Mouse (Mus musculus) kidney, adult 2 months (tissue): ENCODE measurements at regions not wholly inside any gene's neighbourhood (a gene's known extent, or its start where the extent isn't known, plus 50 kb on each side); places are given as distances from the start of the nearest gene placed in this dataset.
A peak's percentile ranks its signal among the peaks of the same experiment; 100 is the strongest.

Experiments
- DNase-seq: peaks from one replicate; pipeline ENCODE4 v3.0.0; 2021
- H3K27ac ChIP-seq: fragments of 200-500 bp; 2 replicates; pipeline ENCODE4 v1.5.1; 2012; ENCODE audit warnings: low read depth, low read length, control low read depth, inconsistent platforms; ENCODE audit not compliant: insufficient read depth
- H3K27me3 ChIP-seq: fragments of 200-500 bp; replicated peaks from 2 replicates; pipeline ENCODE4 v1.6.1; 2012; ENCODE audit warnings: mild to moderate bottlenecking, moderate library complexity, low read length, inconsistent platforms; ENCODE audit not compliant: control insufficient read depth, insufficient read depth
- H3K36me3 ChIP-seq: fragments of 200-500 bp; 2 replicates; pipeline ENCODE4 v1.6.1; 2012; ENCODE audit warnings: mild to moderate bottlenecking, moderate library complexity, low read length, inconsistent platforms; ENCODE audit not compliant: control insufficient read depth, insufficient read depth
- H3K4me1 ChIP-seq: fragments of 200-500 bp; 2 replicates; pipeline ENCODE4 v1.6.1; 2011; ENCODE audit warnings: low read length; ENCODE audit not compliant: control insufficient read depth, insufficient read depth
- H3K4me3 ChIP-seq: fragments of 200-500 bp; 2 replicates; pipeline ENCODE4 v1.5.1; 2011; ENCODE audit warnings: mild to moderate bottlenecking, low read depth, low read length, control low read depth; ENCODE audit not compliant: insufficient read depth
- CTCF ChIP-seq: fragments of 200-500 bp; conservative IDR thresholded peaks from 2 replicates; pipeline ENCODE4 v1.5.1; 2011; ENCODE audit warnings: low read depth, mild to moderate bottlenecking, control low read depth, low read length, moderate library complexity, mixed read lengths; ENCODE audit not compliant: insufficient read depth, insufficient read length
- POLR2A ChIP-seq: fragments of 200-500 bp; IDR thresholded peaks from one replicate; pipeline ENCODE4 v1.6.1; 2011; ENCODE audit warnings: low read depth, low read length, control low read depth
- WGBS: fragments of 180-500 bp; shearing (Covaris S2); methylation state at CpG from one replicate; pipeline ENCODE4 v1.1.7; 2018; 5-methylcytosine and 5-hydroxymethylcytosine counted together

- Histone ChIP-seq H3K36me3 (no peaks in the 10 kb centered on the region), H3K4me1 (no peaks in the 10 kb centered on the region), H3K27me3 (no peaks in the 10 kb centered on the region), H3K27ac (no peak overlapping the region), H3K4me3 (no peak overlapping the region)
- TF ChIP-seq POLR2A = no peak
- TF ChIP-seq CTCF = no peak
- 73% methylated on average over 2 of the region's 2 CpGs for WGBS
- DNase-seq = no peak
Observed at GRCm38 (mm10) chr3:78077822-78078221, 1208.5 kb downstream of the Rapgef2 start.

GRCm38 (mm10) chr3:78077275-78077674 is 1209.0 kb downstream of the Rapgef2 start:
- H3K27me3 ChIP-seq = no peaks in the 10 kb centered on the region
- TF ChIP-seq CTCF = no peak
- TF ChIP-seq POLR2A = no peak
- H3K4me1 ChIP-seq = no peaks in the 10 kb centered on the region
- 32% methylated on average over 1 of the region's 1 CpGs for WGBS
- no peaks in the 10 kb centered on the region for H3K36me3 ChIP-seq
- no peak overlapping the region for H3K4me3 ChIP-seq
- DNase-seq = no peak
- H3K27ac ChIP-seq = no peak overlapping the region

- DNase-seq = no peak
- TF ChIP-seq CTCF (no peak), POLR2A (no peak)
- H3K4me1 ChIP-seq = no peaks in the 10 kb centered on the region
- WGBS = 23% methylated on average over 1 of the region's 1 CpGs
- no peaks in the 10 kb centered on the region for H3K27me3 ChIP-seq
- H3K4me3 ChIP-seq = no peak overlapping the region
- H3K36me3 ChIP-seq = no peaks in the 10 kb centered on the region
- H3K27ac ChIP-seq = no peak overlapping the region
Observed at GRCm38 (mm10) chr3:78073040-78073439, 1213.3 kb downstream of the Rapgef2 start.

- H3K36me3 ChIP-seq = no peaks in the 10 kb centered on the region
- WGBS = 62% methylated on average over 3 of the region's 3 CpGs
- no peak for DNase-seq
- no peak overlapping the region for H3K27ac ChIP-seq
- no peaks in the 10 kb centered on the region for H3K27me3 ChIP-seq
- H3K4me3 ChIP-seq = no peak overlapping the region
- no peaks in the 10 kb centered on the region for H3K4me1 ChIP-seq
- TF ChIP-seq CTCF (no peak), POLR2A (no peak)
Observed at GRCm38 (mm10) chr3:78067113-78067639, 1219.1 kb downstream of the Rapgef2 start.

GRCm38 (mm10) chr3:78066336-78066735 is 1220.0 kb downstream of the Rapgef2 start:
- Histone ChIP-seq H3K36me3 (no peaks in the 10 kb centered on the region), H3K27ac (no peak overlapping the region), H3K27me3 (no peaks in the 10 kb centered on the region), H3K4me3 (no peak overlapping the region), H3K4me1 (no peaks in the 10 kb centered on the region)
- DNase-seq = no peak
- 73% methylated on average over 4 of the region's 4 CpGs for WGBS
- TF ChIP-seq POLR2A (no peak), CTCF (no peak)

GRCm38 (mm10) chr3:78062549-78062948 is 1223.8 kb downstream of the Rapgef2 start:
- WGBS = 49% methylated on average over 3 of the region's 3 CpGs

DNA sequence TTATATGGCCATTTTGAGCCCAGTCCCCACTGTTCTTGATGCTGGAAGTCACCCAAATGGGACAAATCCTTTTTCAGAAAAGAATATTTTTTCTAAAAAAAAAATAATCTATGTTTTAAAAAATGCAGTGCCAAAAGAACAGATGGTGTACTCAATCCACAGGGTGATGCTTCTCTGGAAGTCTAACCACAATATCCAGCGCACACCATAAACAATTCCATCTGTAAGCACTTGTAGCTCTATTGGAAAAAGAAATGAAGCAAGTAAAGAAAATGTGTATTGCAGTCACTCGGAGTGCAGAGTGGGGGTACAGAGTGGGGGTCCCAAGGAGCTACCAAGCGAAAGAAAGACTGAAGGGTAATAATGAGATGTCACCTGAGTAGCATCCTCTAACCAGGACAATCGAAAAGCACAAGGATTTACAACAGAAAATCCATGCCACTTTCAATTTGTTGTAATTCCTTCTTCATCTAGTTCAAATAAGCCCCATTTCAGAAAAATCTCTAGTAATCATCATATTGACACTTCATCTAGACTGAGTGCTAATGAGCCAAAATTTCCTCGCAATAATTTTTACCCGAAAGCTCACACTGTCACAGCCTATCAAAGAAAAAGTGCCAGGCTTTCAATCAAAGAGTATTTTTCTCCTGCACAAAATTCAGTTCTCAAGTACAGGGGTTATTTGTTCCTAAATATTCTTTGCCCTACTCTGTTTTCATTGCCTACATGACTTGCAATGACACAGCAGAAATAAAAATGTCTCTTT is 1226.3 kb downstream of the Rapgef2 start:
- Histone ChIP-seq H3K4me1 (no peaks in the 10 kb centered on the region), H3K27ac (no peak overlapping the region), H3K4me3 (no peak overlapping the region), H3K27me3 (no peaks in the 10 kb centered on the region), H3K36me3 (no peaks in the 10 kb centered on the region)
- 80% methylated on average over 6 of the region's 6 CpGs for WGBS
- TF ChIP-seq POLR2A (no peak), CTCF (no peak)
- DNase-seq = no peak

More at GRCm38 (mm10) chr3:78062549-78062948, 1223.8 kb downstream of the Rapgef2 start:
- Histone ChIP-seq H3K27ac (no peak overlapping the region), H3K27me3 (no peaks in the 10 kb centered on the region), H3K4me1 (no peaks in the 10 kb centered on the region), H3K4me3 (no peak overlapping the region), H3K36me3 (no peaks in the 10 kb centered on the region)
- TF ChIP-seq CTCF = no peak
- no peak for TF ChIP-seq POLR2A
- DNase-seq = peak; percentile 30
